Mouse (Mus musculus): Measurements from ENCODE around the gene Ccdc144b. TPM values are rescaled to one million over a fixed set of nuclear protein-coding genes. Genes with fewer than 3 reads are reported as not detected.

Ccdc144b gene
- polyA plus RNA-seq, 1 experiment from 2014 or later, result not detected

Other genes with a start within 250 kb of the Ccdc144b start
- 47.2 to 106 TPM (median 58.1 TPM) in 3 replicates for gene Dcun1d1, start 116.1 kb downstream of the Ccdc144b start, polyA plus RNA-seq (2018)
- 13.3 to 14.3 TPM (median 14.1 TPM) in 3 replicates for gene Mccc1, start 52.9 kb downstream of the Ccdc144b start, polyA plus RNA-seq (2018)
- gene Acad9, start 12.4 kb upstream of the Ccdc144b start, polyA plus RNA-seq (2018), result 8.2 to 16.4 TPM (median 13.1 TPM) in 3 replicates
- 2.2 to 4.0 TPM (median 2.6 TPM) in 3 replicates for gene D3Ertd254e, start 97.5 kb upstream of the Ccdc144b start, polyA plus RNA-seq (2018)
- gene Qrfpr, start 168.8 kb upstream of the Ccdc144b start, polyA plus RNA-seq (2018), result not detected in 3 replicates